In the genomic region with DNA sequence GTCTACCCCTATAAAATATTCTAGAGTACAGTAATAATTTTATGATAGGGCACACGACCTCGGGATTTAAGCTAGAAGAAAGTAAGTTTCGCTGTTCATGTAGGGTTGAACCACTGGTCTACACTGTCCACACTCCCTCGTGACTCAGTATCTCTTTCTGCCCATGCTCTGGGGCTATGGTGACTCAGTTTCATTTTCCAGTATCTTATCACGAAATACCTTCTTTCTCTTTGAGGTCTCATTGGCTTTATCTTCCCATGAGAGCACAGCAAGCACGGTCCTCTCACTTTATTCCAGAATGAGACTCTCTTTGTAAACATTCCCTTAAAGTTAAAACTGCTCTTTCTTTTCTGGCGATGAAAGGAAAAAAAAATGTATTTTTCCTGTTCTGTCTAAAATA, we compare ENCODE assay signal across 22 mouse cellular contexts.
"Had no signal": no experiment of that assay in that cellular context is flagged by ENCODE, and none has a peak within 500 bp of the region (broad histone marks: within the 10 kb centered on the region; RNA-seq: fewer than 3 reads in every experiment).

No protein-coding gene starts in this region.

- DNase-seq: kidney, adult 18-20 months; kidney, adult 9 months; kidney, postnatal 14 days; kidney, postnatal 4 days; left cerebral cortex, postnatal 4 days; lung, adult 2 months; lung, postnatal 14 days; retina, postnatal 1 day; right cerebral cortex, postnatal 25 days; spleen, adult 18-20 months; thymus, postnatal 25 days had no signal

- H3K27me3 ChIP-seq: intestine, embryonic 15.5 days; limb, embryonic 12.5 days; limb, embryonic 15.5 days; megakaryocyte, embryonic 14.5 days; midbrain, embryonic 13.5 days; neural tube, embryonic 13.5 days; stomach, embryonic 15.5 days had no signal

- ATAC-seq: intestine, embryonic 15.5 days; midbrain, embryonic 13.5 days; midbrain, embryonic 16.5 days had no signal

- H3K27ac ChIP-seq: intestine, embryonic 15.5 days; limb, embryonic 12.5 days; limb, embryonic 15.5 days; macrophage; midbrain, embryonic 10.5 days; midbrain, embryonic 13.5 days; neural tube, embryonic 13.5 days; stomach, embryonic 15.5 days had no signal

- H3K9me3 ChIP-seq: intestine, embryonic 15.5 days; limb, embryonic 12.5 days; limb, embryonic 15.5 days; midbrain, embryonic 10.5 days; midbrain, embryonic 13.5 days; neural tube, embryonic 13.5 days; stomach, embryonic 15.5 days had no signal

- H3K4me2 ChIP-seq: intestine, embryonic 15.5 days; limb, embryonic 12.5 days; limb, embryonic 15.5 days; midbrain, embryonic 13.5 days; neural tube, embryonic 13.5 days; stomach, embryonic 15.5 days had no signal

- H3K4me1 ChIP-seq: intestine, embryonic 15.5 days; limb, embryonic 12.5 days; limb, embryonic 15.5 days; megakaryocyte, embryonic 14.5 days; midbrain, embryonic 10.5 days; midbrain, embryonic 13.5 days; neural tube, embryonic 13.5 days; stomach, embryonic 15.5 days had no signal

- H3K36me3 ChIP-seq: intestine, embryonic 15.5 days; limb, embryonic 12.5 days; midbrain, embryonic 10.5 days; midbrain, embryonic 13.5 days; neural tube, embryonic 13.5 days had no signal

- H3K4me3 ChIP-seq: intestine, embryonic 15.5 days; limb, embryonic 12.5 days; limb, embryonic 15.5 days; megakaryocyte, embryonic 14.5 days; midbrain, embryonic 10.5 days; midbrain, embryonic 13.5 days; myocyte; neural tube, embryonic 13.5 days; stomach, embryonic 15.5 days had no signal

- H3K9ac ChIP-seq: intestine, embryonic 15.5 days; limb, embryonic 12.5 days; limb, embryonic 15.5 days; midbrain, embryonic 13.5 days; neural tube, embryonic 13.5 days; stomach, embryonic 15.5 days had no signal
